Mouse (Mus musculus) kidney, adult 8-10 months (tissue): ENCODE measurements at regions not wholly inside any gene's neighbourhood (a gene's known extent, or its start where the extent isn't known, plus 50 kb on each side); places are given as distances from the start of the nearest gene placed in this dataset.

Experiments
- DNase-seq, 2 experiments: peaks; one replicate each; pipeline ENCODE4 v3.0.0; 2022

DNA sequence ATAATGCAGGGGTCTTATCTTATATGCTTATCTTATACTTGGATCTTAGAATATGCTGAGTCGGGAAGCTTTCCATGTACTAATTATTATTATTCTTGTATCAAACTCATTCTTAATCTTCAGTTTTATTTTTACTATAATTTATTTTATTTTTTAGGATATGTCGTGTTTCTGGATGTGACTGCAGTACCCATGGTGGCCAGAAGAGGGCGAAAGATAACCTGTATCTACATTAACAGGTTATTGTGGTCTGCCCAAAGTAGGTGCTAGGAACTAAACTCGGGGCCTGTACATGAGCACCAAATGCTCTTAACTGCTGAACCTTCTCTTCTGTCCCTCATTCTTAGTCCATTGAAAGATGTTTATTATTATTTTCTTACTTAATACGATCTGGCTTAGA is 72.0 kb upstream of the Samt3 start:
- DNase-seq = no peak

DNA sequence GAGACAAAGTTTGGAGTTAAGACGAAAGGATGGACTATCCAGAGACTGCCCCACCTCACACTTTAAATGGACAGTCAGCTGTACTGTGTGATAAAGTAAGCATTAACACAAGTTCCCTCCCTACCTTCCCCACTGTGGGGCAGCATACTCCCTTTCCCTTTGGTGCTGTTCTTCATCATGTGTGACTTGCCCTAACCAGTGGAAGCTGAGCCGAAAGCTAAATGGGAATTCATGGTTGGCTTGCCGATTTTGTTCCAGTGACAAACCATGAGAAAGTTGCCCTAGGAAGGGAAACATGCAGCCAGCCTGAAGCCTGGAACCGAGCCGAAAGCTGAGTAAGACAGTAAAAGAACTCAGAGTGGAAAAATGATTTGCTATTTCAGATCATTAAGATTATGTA is 62.9 kb upstream of the Samt3 start:
- peak in 1 of 2 experiments; percentile 4 for DNase-seq
